Mouse (Mus musculus) G1E (cell line): Measurements from ENCODE around the gene Cdk4. TPM values are rescaled to one million over a fixed set of nuclear protein-coding genes. Genes with fewer than 3 reads are reported as not detected.

Experiments used
- ATAC-seq: 2 replicates; pipeline ENCODE4 v1.8.0; 2016; ENCODE audit warnings: mild to moderate bottlenecking; ENCODE audit not compliant: insufficient number of reproducible peaks, poor library complexity, low FRiP score, severe bottlenecking; ENCODE audit errors: extremely low read depth
- DNase-seq: peaks from one replicate; pipeline ENCODE4 v3.0.0; 2012; ENCODE audit warnings: low spot score
- H3K27me3 ChIP-seq: 2 replicates; pipeline ENCODE4 v1.6.1; 2012; ENCODE audit warnings: mild to moderate bottlenecking, low read length, inconsistent platforms; ENCODE audit not compliant: insufficient read depth
- H3K36me3 ChIP-seq: replicated peaks from 2 replicates; pipeline ENCODE3; 2012; ENCODE audit warnings: mild to moderate bottlenecking, inconsistent platforms
- H3K4me1 ChIP-seq: 2 replicates; pipeline ENCODE4 v1.6.1; 2012; ENCODE audit warnings: low read depth, low read length, inconsistent platforms, mixed read lengths; ENCODE audit not compliant: insufficient read depth
- H3K4me3 ChIP-seq: 2 replicates; pipeline ENCODE4 v1.5.1; 2012; ENCODE audit warnings: low read depth, mild to moderate bottlenecking, inconsistent platforms, low read length, moderate library complexity, mixed read lengths
- H3K9me3 ChIP-seq: replicated peaks from 2 replicates; pipeline ENCODE4 v1.6.1; 2012; ENCODE audit warnings: inconsistent platforms
- CTCF ChIP-seq: IDR thresholded peaks from 2 replicates; pipeline ENCODE4 v1.5.1; 2012; ENCODE audit warnings: low read depth, low read length, inconsistent platforms, mixed read lengths
- GATA1 ChIP-seq: IDR thresholded peaks from 2 replicates; pipeline ENCODE4 v1.6.1; 2012; ENCODE audit warnings: borderline replicate concordance, low read length, inconsistent platforms, mixed read lengths
- GATA2 ChIP-seq: IDR thresholded peaks from 2 replicates; pipeline ENCODE4 v1.6.1; 2012; ENCODE audit warnings: low read depth, low read length, inconsistent platforms, borderline replicate concordance
- POLR2AphosphoS5 ChIP-seq: IDR thresholded peaks from 2 replicates; pipeline ENCODE4 v1.6.1; 2012; ENCODE audit warnings: low read depth, low read length, inconsistent platforms; ENCODE audit not compliant: insufficient replicate concordance
- TAL1 ChIP-seq: conservative IDR thresholded peaks from 2 replicates; pipeline ENCODE4 v1.6.1; 2012; ENCODE audit warnings: low read depth, low read length, inconsistent platforms, mixed read lengths
- polyA plus RNA-seq: library from polyadenylated mRNA; stranded (reverse); fragments of >175 nt; gene quantifications from 2 replicates; pipeline ENCODE4 v1.2.3, GENCODE M21; 2012
- total RNA-seq, 2 experiments: library from RNA; stranded (forward) in 1 of 2; stranded (reverse) in 1 of 2; fragments of 200-1000 nt in 1 of 2; fragments of >200 nt in 1 of 2; fragmentation: Nextera tagmentation in 1 of 2; gene quantifications; 2 replicates each; pipeline ENCODE4 v1.2.3; 2014 to 2017

Gene Cdk4
- total and polyA plus RNA-seq, 3 experiments, result 532 to 1,826 (median 648) TPM

- peaks cover 72% of the 10 kb centered on the region for H3K27me3 ChIP-seq
- H3K36me3 ChIP-seq, result no peaks in the 10 kb centered on the region
- TF ChIP-seq CTCF, result no peak
- TF ChIP-seq GATA1, result no peak
These were observed 14.2 kb downstream of the Cdk4 start for GRCm38 (mm10) chr10:127077515-127077914.

DNA sequence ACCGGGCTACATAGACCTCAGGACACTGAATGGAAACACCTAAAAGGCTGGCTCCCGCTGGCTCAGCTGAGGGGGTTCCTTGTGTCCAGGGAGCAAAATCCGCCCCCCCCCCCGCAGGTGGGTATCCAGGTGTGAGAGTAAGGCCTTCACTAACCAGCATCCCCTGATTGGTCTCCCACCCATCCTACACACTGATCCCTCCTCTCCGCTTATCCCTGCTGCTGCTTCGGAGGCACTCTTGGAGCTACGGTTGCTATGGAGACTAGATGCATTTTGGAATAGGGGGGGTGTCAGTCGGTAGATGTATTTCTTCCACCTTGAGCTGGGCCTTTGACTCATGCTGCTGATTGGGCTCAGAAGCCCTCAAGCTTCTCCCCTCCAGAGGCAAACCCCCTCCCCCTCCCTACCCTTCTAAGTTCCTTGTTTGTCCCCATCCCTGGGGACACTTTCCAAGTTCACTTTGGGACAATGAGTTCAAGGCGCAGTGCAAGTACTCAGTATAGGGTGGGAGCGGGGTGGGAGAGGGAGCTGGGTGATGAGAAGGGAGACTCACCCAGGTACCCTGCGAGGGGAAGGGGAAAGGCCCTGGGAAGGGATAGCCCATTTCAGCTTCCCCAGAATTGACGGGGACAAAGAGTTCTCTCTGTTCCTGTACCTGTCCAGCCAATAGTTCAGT is 14.8 kb downstream of the Cdk4 start:
- TF ChIP-seq POLR2AphosphoS5 (no peak), GATA1 (no peak), GATA2 (no peak), TAL1 (no peak), CTCF (no peak)
- ATAC-seq (no peak), DNase-seq (no peak)
- H3K36me3 ChIP-seq, result no peaks in the 10 kb centered on the region
- no peak overlapping the region for H3K4me3 ChIP-seq
- H3K9me3 ChIP-seq, result peaks cover 7% of the 10 kb centered on the region
- H3K27me3 ChIP-seq, result peaks cover 79% of the 10 kb centered on the region
- peaks cover 7% of the 10 kb centered on the region; the same call in 1 of the 2 replicates for H3K4me1 ChIP-seq

More at GRCm38 (mm10) chr10:127077515-127077914, 14.2 kb downstream of the Cdk4 start:
- ATAC-seq (no peak), DNase-seq (no peak)
- H3K4me1 ChIP-seq, result peaks cover 7% of the 10 kb centered on the region; the same call in 1 of the 2 replicates
- H3K4me3 ChIP-seq, result no peak overlapping the region
- peaks cover 7% of the 10 kb centered on the region for H3K9me3 ChIP-seq

- Histone ChIP-seq H3K27me3 (peaks cover 87% of the 10 kb centered on the region), H3K36me3 (no peaks in the 10 kb centered on the region), H3K4me3 (no peak overlapping the region), H3K9me3 (peaks cover 7% of the 10 kb centered on the region), H3K4me1 (peaks cover 7% of the 10 kb centered on the region; the same call in 1 of the 2 replicates)
- DNase-seq, result no peak
- TF ChIP-seq POLR2AphosphoS5 (no peak), CTCF (no peak), GATA2 (no peak), GATA1 (no peak), TAL1 (no peak)
- no peak for ATAC-seq
These were observed 15.6 kb downstream of the Cdk4 start for GRCm38 (mm10) chr10:127078677-127079575.

DNA sequence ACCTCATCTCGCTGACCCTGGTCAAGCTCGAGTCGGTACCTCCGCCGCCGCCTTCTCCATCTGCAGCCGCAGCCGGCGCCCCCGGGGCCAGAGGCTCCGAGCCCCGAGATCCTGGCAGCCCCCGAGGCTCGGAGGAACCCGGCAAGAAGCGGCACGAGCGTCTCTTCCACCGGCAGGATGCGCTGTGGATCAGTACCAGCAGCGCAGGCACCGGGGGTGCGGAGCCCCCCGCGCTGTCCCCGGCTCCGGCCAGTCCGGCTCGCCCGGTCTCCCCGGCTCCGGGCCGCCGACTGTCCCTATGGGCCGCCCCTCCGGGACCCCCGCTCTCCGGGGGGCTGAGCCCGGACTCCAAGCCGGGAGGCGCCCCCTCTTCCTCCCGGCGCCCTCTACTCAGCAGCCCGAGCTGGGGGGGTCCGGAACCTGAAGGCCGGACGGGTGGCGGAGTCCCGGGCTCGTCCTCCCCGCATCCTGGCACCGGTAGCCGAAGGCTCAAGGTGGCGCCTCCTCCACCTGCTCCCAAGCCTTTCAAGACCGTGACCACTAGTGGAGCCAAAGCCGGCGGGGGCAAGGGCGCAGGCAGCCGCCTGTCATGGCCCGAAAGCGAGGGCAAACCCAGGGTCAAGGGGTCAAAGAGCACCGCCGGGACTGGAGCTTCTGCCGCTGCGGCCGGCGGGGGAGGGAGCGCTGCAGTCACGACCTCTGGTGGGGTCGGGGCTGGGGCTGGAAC is 16.5 kb downstream of the Cdk4 start:
- Histone ChIP-seq H3K4me1 (peaks cover 7% of the 10 kb centered on the region; the same call in 1 of the 2 replicates), H3K9me3 (peaks cover 7% of the 10 kb centered on the region), H3K36me3 (no peaks in the 10 kb centered on the region), H3K27me3 (peaks cover 89% of the 10 kb centered on the region), H3K4me3 (no peak overlapping the region)
- no peak for ATAC-seq
- TF ChIP-seq POLR2AphosphoS5 (no peak), CTCF (no peak), GATA2 (no peak)
- no peak for DNase-seq

DNA sequence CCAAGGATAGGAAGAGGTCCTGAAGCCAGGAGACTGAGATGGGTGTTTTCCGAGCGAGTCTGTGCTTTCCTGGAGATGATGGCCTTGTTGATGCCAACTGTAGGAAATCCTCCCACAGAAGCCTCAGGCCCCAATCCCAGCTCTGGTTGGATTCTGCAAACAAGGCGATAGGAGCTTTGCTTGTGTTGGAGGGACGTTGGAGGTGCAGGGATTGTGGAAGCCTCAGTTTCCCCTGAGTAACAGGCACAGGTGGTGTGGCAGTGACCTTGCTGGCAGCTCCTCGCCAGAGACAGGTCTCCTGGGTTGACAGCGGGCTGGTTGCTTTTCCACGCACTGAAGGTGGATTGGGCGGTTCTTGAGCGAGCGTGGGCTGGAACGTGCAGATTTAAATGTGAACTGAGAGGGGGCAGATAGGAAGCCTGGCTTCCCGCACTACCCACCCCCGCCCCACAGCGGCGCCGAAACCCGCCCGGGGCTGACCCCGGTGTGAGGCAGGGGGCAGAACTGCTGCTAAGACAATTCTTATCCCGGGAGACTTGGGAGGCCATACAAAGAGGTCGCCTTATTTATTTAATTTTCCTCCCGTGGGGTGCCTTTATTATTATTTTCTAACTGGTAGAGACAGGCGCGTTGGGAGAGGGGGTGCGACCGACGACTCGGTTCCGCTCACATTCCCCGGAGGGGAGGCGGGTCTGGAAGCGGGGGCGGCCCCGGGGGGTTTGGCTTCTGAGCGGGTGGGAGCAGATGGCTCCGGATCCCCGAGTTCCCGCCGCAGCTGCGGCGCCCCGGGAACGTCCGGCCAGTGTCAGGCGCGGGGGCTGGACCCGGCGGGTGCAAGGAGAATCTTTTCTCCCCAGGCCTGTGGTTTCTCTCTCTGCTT is 17.8 kb downstream of the Cdk4 start:
- TF ChIP-seq POLR2AphosphoS5 (no peak), GATA1 (no peak), TAL1 (no peak), GATA2 (no peak), CTCF (no peak)
- Histone ChIP-seq H3K36me3 (no peaks in the 10 kb centered on the region), H3K9me3 (peaks cover 7% of the 10 kb centered on the region), H3K4me1 (no peaks in the 10 kb centered on the region; the same call in 1 of the 2 replicates), H3K27me3 (peaks cover 86% of the 10 kb centered on the region), H3K4me3 (no peak overlapping the region)
- DNase-seq, result no peak
- ATAC-seq, result no peak
